Mouse (Mus musculus) right cerebral cortex, postnatal 4 days (tissue): ENCODE measurements around the gene Prss21.
A peak's percentile ranks its signal among the peaks of the same experiment; 100 is the strongest.

Source experiments
- DNase-seq: peaks from one replicate; pipeline ENCODE4 v3.0.0-alpha.2; 2022

Gene Prss21

DNA sequence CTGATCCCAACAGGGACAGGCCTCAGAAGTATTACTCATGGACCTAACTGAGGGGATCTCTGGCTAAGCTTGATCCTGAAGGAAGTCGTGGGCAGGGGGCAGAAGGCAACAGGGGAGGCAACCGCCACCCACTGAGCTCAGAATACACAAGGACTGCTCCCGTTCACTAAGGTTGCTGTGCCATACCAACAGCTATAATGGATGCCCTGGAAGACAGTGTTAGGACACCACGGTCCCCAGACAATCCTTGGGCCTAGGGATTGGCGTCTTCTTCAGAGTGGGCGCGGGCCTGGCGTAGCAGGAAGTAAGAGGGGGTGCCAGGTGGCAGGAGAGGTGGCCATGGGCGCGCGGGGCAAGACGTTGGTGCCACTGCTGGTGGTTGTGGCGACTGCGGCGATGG is at the start of gene Prss21:
Prss21 (plus strand) TSS at position 301 of the 400 bp plus-strand sequence.
- no peak for DNase-seq

DNA sequence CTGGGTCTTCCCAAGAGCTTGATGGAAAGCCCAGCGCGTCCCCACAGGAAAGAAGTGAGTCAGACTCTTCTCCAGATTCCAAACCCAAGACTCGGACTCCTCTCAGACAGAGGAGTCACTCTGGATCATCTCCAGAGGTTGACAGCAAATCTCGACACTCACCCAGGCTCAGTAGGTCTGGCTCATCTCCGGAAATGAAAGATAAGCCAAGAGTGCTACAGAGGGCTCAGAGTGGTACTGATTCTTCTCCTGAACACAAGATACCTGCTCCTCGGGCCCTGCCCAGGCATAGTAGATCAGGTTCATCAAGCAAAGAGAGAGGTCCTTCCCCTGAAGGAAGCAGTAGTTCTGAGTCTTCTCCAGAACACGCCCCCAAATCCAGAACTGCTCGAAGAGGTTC is 49.3 kb upstream of the Prss21 start:
- DNase-seq: no peak

DNA sequence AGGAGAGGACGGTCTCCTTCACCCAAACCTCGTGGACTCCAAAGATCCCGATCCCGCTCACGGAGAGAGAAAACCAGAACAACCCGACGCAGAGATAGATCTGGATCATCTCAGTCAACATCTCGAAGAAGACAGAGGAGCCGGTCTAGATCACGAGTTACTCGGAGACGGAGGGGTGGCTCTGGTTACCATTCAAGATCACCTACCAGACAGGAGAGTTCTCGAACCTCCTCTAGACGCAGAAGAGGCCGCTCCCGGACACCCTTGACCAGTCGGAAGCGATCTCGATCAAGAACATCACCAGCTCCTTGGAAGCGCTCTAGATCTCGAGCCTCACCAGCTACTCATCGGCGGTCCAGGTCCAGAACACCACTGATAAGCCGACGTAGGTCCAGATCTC is 48.6 kb upstream of the Prss21 start:
- no peak for DNase-seq

DNA sequence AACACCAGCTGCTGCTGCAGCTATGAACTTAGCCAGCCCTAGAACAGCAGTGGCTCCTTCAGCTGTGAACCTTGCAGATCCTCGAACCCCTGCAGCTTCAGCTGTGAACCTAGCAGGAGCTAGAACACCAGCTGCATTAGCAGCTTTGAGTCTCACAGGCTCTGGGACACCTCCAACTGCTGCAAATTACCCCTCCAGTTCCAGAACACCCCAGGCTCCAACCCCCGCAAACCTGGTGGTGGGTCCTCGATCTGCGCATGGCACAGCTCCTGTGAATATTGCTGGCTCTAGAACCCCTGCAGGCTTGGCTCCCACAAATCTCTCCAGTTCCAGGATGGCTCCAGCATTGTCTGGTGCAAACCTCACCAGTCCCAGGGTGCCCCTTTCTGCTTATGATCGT is 47.1 kb upstream of the Prss21 start:
- DNase-seq: no peak

DNA sequence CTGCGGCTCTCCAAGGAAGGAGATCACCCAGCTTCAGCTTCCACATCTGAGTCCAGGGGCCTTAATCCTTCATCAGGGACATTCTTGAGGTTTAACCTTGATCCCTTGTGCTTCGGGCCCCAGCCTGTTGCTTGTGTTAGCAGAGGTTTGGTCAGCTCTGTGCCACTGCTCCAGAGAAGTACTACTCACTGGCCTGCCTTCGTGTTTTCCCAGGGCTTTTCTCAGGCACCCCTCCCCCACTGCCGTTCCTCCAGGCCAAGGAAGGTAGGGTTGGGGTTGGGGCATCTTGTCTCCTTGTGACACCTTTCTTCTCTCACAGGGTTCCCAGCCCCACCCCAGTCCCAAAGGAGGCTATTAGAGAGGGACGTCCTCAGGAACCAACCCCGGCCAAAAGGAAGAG is 45.8 kb upstream of the Prss21 start:
- DNase-seq: no peak

DNA sequence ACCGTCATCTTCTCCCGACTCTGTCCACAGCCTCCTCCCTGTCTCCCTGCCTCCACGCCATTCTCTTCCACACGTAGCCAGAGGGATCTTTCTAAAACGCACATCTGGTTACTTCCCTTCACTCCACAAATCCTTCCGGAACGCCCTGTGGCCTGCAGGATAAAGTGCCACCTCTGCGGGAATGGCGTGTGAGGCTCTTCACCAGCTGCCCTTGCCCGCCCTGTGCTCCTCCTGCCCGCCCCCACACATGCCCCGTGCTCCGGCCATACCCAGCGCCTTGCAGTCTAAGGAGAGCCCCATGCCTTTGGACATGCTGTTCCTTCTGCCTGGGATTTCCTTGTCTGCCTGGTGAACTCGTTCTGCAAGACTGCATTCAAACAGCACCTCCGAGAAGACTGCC is 44.8 kb upstream of the Prss21 start:
- no peak for DNase-seq

DNA sequence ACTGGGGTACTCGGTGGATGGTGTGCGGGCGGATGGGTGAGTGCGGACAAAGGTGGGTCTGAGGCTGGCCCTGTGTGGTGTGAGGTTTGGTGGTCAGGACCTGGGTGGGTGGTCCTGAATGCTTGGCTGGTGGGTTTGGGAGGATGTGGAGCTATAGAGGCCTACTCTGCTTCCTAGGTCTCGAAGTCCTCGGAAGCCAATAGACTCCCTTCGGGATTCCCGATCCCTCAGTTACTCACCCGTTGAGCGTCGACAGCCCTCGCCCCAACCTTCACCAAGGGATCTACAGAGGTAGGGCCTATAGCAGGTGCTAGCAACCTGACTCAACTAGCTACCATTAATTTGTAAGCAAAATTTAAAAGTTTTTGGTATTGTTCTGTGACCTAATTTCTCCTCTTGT is 44.2 kb upstream of the Prss21 start:
- DNase-seq: no peak

DNA sequence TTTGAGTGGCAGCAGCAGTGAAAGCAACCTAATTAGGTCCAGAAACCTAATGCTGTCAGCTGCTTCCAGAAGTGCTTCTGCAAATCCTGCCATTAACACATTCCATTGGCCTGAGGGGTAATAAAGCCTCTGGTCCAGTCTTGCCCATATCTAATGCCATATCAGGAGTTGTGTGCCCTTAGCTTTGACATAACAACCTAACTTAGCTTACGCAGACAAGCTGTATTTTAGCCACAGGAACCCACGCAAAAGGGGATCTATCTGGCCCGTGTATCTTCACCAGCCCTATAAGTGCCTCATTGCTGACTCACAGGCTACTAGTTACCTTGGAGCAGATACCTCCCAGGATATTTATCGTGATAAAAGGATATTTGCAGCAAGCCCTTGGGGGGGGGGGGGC is 42.3 kb upstream of the Prss21 start:
- DNase-seq: no peak

DNA sequence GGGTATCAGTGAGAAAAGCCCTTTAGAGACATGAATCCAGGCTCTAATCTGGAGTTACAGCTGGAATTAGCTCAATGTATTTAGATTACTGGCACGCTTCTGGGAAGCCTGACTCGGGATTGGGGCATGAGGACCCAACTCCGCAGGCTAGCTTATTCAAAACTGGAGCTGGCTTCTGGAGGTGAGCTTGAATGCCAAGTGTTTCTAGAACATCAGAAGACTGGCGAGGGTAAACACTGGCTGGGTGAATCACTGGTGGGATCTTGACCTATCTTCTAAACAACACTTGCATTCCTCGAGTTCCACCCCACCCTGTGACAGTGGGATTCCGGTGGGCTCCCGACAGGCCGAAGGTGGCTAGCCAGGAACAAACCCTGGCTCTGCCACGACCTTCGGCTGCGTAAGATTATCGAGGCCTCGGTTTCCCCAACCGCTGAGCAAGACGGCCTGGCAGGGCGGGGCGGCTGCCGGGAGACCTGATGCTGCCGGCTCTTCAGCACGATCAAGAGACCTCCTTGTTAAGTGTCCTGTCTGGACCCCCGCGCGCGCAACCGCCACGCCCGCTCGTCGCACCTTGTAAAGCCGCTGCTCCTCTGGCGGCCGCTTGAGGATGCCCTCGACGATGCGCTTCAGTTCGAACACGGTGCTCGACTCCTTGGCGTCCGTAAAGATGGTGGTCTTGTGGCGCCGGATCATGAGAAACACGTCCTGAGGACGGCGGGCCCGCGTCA is 39.4 kb upstream of the Prss21 start:
- DNase-seq: peak; percentile 66

DNA sequence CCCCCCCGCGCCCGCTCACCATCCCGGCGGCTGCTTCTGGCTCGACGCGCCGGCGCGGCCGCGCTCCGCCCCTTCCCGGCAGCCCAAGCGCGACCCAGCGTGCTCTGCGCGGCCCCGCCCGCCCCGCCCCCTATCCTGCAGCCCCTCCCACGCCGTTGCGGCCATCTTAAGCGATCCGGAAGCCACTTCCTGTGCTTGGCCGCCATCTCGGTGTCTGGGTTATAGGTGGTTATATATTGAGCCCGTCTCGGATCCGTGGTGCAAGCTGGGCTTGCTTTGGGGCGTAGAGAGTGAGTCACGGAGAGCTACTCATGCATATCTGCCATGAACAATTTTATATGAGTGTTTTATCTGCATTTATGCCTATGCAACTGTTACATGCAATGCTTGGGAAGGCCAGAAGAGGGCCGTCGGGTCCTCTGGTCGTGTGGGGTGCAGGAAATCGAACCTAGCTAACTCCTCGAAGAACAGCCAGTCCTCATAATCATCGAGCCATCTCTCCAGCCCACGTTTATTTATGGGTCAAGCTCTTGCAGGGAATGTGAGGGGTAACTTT is 38.7 kb upstream of the Prss21 start, which contains the start of gene Elob:
Elob (minus strand) TSS at position 73 of the 556 bp plus-strand sequence.
- peak; percentile 83 for DNase-seq

DNA sequence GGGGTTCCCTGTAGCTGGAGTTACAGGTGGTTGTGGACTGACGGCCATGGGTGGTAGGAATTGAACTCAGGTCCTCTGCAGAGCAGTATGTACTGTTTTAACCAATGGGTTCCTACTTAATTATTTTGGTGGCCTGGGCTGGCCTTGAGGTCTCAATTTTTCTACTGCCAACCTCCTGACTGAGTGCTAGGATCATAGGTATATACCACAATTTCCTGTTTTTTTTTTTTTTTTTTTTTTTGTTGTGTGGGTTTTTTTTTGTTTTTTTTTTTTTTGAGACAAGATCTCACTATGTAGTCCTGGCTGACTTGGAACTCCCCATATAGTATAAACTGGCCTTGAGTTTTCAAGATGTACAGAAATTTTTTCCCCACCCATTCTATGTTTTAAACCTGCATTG is 36.7 kb upstream of the Prss21 start:
- DNase-seq: no peak

DNA sequence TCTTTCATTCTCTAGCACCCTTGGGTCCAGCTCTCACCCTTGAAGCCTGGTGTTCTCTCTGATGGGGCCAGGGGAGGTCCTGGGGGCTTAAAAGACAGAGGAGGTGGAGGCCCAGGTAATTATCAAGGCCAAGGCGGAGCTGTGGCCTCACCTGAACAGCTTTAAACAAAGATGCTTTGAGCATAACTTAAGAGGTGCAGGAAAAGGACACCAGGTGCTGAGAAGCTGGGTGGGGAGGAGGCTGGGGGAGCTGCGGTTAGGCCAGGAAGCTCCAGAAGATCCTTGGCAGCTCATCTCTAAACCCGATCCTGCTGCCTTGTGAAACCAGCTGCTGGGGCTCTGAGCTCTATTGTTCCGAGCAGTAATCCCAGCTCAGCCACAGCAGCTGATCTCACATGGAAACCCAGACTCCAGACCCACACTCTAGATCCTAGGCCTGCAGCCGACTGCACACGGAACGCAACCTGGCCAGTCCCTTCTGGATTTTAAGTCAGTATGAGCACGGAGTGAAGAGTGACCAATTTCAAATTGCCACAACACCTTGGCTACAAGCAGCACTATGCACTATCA is 31.8 kb upstream of the Prss21 start, which contains the start of gene Prss33:
Prss33 (minus strand) TSS at position 51 of the 570 bp plus-strand sequence.
- DNase-seq: no peak

DNA sequence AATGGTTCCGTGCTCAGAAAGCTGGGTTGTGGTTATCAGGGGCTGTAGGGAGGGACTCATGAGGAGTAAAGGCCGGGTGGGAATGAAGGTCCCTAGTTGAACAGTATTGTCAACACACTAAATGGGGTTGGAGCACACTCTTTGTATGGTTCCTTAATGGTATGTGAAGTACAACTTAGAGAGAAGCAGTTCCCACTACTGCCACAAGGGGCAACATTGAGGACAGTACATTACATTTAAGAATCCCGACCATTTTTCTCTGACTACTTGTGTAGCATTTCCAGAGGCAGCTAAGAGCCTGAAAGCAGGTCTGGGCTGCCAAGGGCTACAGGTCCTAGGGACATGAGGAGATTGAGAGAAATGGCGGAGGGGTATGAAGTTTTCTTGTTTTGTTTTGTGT is 26.7 kb upstream of the Prss21 start:
- DNase-seq: peak; percentile 76

DNA sequence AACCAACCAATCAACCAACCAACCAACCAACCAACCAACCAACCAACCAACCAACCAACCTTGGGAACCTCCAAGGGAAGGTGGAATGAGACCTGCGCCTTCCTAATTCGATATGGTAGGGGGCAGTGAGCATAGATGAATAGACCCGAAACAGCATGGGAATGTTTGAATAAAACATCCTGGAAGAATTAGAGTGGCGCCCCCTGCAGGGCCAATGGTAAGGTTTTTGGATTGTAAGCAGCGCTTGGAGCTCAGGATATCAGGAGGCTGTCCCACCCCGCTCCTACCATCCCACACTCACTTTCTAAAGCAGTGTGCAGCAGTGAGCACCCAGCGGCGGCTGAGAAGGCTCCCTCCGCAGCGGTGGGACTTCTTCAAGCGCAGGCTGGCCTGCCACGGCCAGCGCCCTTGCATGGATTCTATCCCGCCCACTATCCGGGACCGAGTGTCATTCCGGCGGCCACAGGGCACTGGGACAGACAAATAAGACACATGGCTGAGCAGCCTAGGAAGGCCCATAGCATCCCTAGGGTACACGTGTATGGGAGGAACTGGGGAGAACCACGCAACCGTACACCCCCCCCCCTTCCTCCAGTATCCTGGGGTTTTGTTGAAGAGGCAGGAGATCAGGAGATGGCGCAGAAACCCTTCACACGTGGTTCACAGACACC is 24.6 kb upstream of the Prss21 start:
- no peak for DNase-seq

DNA sequence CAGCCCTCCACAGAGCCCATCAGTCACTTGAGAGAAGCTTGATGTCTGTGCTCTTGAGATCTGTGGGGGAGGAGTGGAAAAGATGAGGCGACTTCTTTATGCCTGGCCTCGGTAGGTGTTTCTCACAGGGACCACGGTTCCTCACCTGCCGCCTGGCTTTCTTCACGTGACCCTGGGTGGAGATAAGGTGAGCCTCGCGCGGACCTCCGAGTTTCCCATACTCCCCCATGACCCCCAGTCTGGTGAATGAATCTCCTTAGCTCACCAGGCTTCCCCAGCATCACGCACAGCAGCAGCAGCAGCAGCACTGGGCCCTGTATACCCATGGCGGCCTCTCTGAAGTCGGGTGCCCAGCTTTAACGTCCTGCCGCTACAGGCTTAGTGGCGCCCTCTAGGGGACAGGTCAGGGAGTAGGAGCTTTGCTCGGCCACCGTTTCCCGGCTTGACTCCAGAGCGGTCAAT is 24.0 kb upstream of the Prss21 start, which contains the start of the genes Prss32 and Prss41:
Prss32 (plus strand) TSS at position 44 of the 462 bp plus-strand sequence.
Prss41 (minus strand) TSS at position 361 of the 462 bp plus-strand sequence.
- DNase-seq: peak; percentile 63

DNA sequence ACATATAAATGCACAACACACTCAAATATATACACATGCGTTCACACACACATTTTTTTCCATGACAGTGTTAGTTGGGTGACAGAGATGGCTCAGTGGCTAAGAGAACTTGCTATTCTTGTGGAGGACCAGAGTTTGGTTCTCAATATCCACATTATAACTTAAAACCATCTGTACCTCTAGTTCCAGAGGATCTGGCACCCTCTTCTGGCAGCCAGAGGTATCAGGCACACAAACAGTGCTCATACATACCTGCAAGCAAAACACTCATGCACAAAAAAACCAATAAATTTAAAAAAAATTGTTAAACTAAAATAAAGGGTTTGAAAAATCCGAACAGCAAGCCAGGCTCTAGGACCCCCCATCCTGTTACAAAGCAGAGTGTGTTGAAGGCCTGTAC is 17.8 kb upstream of the Prss21 start:
- no peak for DNase-seq

DNA sequence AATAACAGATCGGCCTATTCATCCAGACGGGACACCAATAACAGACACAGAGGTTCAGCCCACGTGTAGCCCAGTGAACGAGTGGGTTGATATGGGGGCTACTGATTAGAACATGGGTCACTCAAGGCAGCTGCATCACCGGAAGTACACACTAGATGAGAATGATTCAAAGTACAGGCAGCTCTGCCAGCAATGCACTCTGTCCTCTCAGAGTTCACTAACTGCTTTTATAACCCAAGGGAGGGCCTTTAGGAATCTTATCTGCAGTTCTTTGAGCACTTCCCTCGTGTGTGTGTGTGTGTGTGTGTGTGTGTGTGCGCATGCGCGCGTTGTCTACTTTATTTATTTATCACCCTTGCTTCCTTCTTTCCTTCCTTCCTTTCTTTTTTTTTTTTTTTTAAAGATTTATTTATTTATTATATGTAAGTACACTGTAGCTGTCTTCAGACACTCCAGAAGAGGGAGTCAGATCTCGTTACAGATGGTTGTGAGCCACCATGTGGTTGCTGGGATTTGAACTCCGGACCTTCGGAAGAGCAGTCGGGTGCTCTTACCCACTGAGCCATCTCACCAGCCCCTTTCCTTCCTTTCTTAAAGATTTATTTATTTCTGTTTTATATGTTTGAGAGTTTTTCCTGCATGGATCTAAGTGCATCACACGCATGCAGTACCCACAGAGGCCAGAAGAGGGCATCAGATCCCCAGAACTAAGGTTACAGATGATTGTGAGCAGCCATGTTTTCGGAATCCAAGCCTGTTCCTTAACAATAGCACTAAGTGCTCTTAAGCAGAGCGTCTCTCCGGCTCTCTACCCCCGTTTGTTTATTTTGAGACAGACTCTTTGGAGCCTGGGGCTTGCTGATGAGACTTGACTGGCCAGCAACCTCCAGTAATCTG is 16.8 kb upstream of the Prss21 start:
- DNase-seq: peak; percentile 83

DNA sequence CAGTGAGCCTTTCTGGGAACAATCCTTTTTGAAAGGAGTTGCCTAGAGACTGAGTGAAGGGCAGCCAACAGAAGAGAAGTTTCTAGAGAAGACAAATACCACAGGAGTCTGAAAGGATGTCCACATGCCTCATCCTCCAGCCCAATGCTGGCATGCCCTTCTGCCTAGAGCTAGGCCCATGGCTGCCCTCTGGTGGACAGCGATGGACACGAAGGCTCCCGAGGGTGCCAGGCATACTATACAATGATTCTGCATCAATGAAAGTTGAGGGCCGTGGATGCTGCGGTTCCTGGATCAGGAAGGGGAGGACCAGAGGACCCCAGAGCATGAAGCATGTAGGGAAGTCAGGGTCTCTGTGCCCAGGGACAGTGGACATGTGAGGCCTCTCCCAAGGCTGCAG is 14.6 kb upstream of the Prss21 start:
- peak; percentile 49 for DNase-seq

DNA sequence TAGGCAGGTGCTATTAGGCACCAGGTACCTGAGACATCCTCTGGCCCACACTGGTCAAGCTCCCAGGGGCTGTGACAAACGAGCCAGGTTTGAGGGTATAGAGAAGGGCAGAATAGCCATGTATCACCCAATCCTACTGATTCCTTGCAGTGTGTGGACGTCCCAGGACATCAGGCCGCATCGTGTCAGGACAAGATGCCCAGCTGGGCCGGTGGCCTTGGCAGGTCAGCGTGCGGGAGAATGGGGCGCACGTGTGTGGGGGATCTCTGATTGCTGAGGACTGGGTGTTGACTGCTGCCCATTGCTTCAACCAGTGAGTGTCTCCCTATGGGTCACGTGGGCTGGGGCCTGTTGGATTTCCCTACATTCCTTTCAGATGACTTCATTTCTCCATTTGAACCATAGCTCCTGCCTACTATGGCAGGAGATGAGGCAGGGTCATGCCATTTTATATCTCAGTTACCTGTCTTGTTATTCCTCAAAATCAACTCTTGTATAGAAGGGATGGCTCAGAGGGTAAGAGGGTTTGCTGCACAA is 13.6 kb upstream of the Prss21 start:
- no peak for DNase-seq

DNA sequence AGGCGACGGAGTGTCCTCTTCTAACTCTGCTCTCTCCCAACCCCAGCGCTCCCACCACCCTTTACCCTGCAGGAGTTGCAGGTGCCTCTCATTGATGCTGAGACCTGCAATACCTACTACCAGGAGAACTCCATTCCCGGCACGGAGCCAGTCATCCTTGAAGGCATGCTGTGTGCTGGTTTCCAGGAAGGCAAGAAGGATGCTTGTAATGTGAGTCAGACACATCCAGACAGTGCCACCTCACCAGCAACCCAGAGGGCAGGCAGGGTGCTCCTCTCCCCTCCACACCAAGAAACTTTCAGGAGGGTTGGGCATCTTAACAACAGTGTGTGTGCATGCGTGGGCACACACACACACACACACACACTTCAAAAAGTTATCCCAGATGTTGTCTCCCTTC is 10.7 kb upstream of the Prss21 start:
- DNase-seq: no peak

DNA sequence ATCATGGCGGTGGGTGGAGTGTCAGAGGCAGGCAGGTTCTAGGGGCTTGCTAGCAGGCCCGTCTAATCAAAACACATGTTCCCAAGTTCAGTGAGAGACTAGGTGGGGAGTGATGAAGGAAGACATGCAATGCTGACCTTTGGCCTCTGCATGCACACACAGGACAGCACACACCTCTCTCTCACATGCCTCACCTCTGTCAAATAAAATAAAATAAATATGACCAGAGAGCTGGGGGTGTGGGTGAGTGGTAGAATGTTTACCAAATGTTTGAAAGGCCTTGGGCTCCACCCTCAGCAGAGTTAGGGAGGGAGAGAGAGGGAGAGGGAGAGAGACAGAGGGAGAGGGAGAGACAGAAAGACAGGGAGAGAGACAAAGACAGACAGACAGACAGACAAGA is 9.9 kb upstream of the Prss21 start:
- DNase-seq: no peak

DNA sequence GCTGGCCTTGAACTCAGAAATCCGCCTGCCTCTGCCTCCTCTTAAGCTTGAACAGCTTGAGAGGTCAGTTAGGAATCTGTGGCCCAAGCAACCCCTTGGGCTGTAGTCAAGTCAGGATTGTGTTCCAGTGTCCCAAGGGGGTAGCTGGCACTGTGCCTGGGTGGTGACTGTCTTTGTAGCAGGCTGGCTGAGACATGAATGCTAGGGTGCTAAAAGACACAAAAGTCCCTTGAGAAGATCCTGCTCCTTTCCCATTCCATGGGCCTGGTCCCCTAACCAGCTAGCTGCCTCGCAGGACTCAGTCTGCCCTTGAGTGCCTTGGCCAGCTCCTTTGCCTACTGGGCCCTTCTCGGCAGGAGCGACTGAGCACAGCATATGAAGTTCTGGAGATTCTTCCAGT is 4.9 kb upstream of the Prss21 start:
- DNase-seq: no peak
